Mouse (Mus musculus): Measurements from ENCODE around the gene Efcab11. TPM values are rescaled to one million over a fixed set of nuclear protein-coding genes. Genes with fewer than 3 reads are reported as not detected.
A peak's percentile ranks its signal among the peaks of the same experiment; 100 is the strongest.

Efcab11 gene
- polyA plus RNA-seq, 1 experiment from 2014 or later: 9.9 TPM

GRCm38 (mm10) chr12:99902867-99903370, 18.7 kb upstream of the Efcab11 start:
- WGBS: 50% methylated on average over 4 of the region's 4 CpGs

DNA sequence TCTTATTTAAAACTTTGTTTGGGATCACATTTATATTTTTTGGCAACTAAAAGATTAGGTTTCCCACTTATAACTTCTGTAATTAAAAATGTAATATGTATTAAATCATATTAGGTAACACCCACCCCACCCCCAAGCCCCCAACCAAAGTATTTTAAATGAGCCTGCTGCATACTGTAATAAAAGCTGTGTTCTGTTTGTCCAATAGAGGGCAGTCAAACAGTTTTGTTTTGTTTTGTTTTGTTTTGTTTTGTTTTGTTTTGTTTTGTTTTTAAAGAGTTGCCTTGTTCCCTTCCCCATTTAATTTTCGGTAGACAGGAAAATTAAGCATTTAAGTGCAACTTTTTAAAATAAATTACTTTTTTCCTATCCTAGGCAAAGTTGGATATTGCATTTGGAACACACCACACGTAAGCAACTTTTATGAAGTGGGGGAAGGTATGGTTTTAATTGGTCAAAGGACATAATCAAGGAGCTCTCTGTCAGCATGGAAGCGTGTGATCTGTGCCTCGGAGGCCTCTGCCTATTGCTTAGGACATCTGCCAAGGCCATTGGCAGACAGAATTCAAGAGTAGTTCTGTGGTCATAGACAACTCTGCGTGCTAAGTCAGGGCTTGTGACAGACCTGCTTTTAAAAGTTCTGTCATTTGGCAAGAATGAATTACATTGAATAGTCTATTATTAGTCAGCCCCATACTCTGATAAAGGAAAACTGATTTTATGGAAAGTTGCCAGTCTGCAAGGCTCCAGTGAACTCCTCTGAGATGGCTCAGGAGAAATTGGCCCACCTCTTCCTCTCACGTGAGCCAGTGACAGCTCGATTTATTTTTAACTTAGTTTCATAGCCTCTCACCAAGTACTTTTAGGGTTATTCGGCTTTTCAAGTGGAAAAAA, 18.0 kb upstream of the Efcab11 start:
- Histone ChIP-seq H3K27ac (replicated peaks) (0 out of 2 replicates have a peak overlapping the region, but pooled peaks have one; percentile 20), H3K9ac (replicated peaks) (no peak overlapping the region), H3K27me3 (no peaks in the 10 kb centered on the region), H3K4me1 (peaks cover 2% of the 10 kb centered on the region; the same call in 1 of the 2 replicates), H3K36me3 (peaks cover 60% of the 10 kb centered on the region), H3K4me3 (no peak overlapping the region), H3K9me3 (no peaks in the 10 kb centered on the region), H3K4me2 (replicated peaks) (no peak overlapping the region)
- ATAC-seq (replicated peaks): 0 out of 2 replicates have a peak, but pooled peaks have one; percentile 8
- WGBS: 69% methylated on average over 8 of the region's 8 CpGs

More at GRCm38 (mm10) chr12:99902867-99903370, 18.7 kb upstream of the Efcab11 start:
- H3K4me1 ChIP-seq: peaks cover 2% of the 10 kb centered on the region; the same call in 1 of the 2 replicates
- H3K4me2 ChIP-seq (replicated peaks): no peak overlapping the region
- peak overlapping the region; percentile 20; the same call in 1 of the 2 replicates for H3K27ac ChIP-seq (replicated peaks)
- no peaks in the 10 kb centered on the region for H3K9me3 ChIP-seq
- no peak; the same call in 1 of the 2 replicates for ATAC-seq (replicated peaks)
- H3K9ac ChIP-seq (replicated peaks): no peak overlapping the region
- peaks cover 65% of the 10 kb centered on the region for H3K36me3 ChIP-seq
- H3K27me3 ChIP-seq: no peaks in the 10 kb centered on the region
- H3K4me3 ChIP-seq: no peak overlapping the region

DNA sequence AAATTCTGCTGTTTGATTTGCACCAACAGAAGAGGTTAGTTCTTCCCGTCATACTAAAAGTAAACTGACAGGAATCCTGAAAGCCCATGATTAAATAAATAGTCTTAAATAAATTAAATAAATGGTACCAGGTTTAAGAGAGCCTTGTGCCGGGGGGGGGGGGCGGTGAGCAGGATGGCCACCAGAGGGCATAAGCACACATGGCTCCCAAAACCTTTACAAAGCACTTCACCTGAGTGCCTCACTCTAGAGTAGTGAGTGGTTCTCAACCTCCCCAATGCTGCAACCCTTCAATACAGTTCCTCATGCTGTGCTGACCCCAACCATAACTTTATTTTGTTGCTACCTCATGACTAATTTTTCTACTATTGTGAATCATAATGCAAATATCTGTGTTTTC, 15.8 kb upstream of the Efcab11 start:
- H3K4me3 ChIP-seq: no peak overlapping the region
- H3K4me2 ChIP-seq (replicated peaks): no peak overlapping the region
- H3K9ac ChIP-seq (replicated peaks): no peak overlapping the region
- H3K36me3 ChIP-seq: peaks cover 59% of the 10 kb centered on the region
- no peaks in the 10 kb centered on the region for H3K9me3 ChIP-seq
- no peaks in the 10 kb centered on the region for H3K27me3 ChIP-seq
- no peak overlapping the region for H3K27ac ChIP-seq (replicated peaks)
- no peak for ATAC-seq (replicated peaks)
- H3K4me1 ChIP-seq: peaks cover 2% of the 10 kb centered on the region; the same call in 1 of the 2 replicates
- 85% methylated on average over 1 of the region's 3 CpGs for WGBS

GRCm38 (mm10) chr12:99898248-99898870, 14.1 kb upstream of the Efcab11 start:
- Histone ChIP-seq H3K4me1 (peaks cover 2% of the 10 kb centered on the region; the same call in 1 of the 2 replicates), H3K27me3 (no peaks in the 10 kb centered on the region), H3K4me2 (replicated peaks) (no peak overlapping the region), H3K4me3 (no peak overlapping the region), H3K9me3 (no peaks in the 10 kb centered on the region), H3K9ac (replicated peaks) (no peak overlapping the region), H3K36me3 (peaks cover 62% of the 10 kb centered on the region), H3K27ac (replicated peaks) (no peak overlapping the region)
- WGBS: 90% methylated on average over 16 of the region's 16 CpGs
- ATAC-seq (replicated peaks): no peak

- H3K9me3 ChIP-seq: no peaks in the 10 kb centered on the region
- peaks cover 67% of the 10 kb centered on the region for H3K36me3 ChIP-seq
- no peak for ATAC-seq (replicated peaks)
- H3K9ac ChIP-seq (replicated peaks): no peak overlapping the region
- WGBS: 84% methylated on average over 4 of the region's 4 CpGs
- H3K27ac ChIP-seq (replicated peaks): no peak overlapping the region
- peaks cover under 1% of the 10 kb centered on the region; the same call in 1 of the 2 replicates for H3K4me1 ChIP-seq
- H3K4me3 ChIP-seq: no peak overlapping the region
- no peaks in the 10 kb centered on the region for H3K27me3 ChIP-seq
- no peak overlapping the region for H3K4me2 ChIP-seq (replicated peaks)
Measured at GRCm38 (mm10) chr12:99897846-99898245, 13.6 kb upstream of the Efcab11 start.

GRCm38 (mm10) chr12:99885282-99885901, 1.2 kb upstream of the Efcab11 start:
- H3K27me3 ChIP-seq: no peaks in the 10 kb centered on the region
- H3K9ac ChIP-seq (replicated peaks): peak overlapping the region; percentile 93
- H3K9me3 ChIP-seq: no peaks in the 10 kb centered on the region
- peak overlapping the region; percentile 91 for H3K4me3 ChIP-seq
- no peaks in the 10 kb centered on the region for H3K36me3 ChIP-seq
- no peak overlapping the region for H3K27ac ChIP-seq (replicated peaks)
- 20% methylated on average over 8 of the region's 8 CpGs for WGBS
- H3K4me2 ChIP-seq (replicated peaks): peak overlapping the region; percentile 98
- H3K4me1 ChIP-seq: peaks cover 27% of the 10 kb centered on the region
- no peak for ATAC-seq (replicated peaks)

DNA sequence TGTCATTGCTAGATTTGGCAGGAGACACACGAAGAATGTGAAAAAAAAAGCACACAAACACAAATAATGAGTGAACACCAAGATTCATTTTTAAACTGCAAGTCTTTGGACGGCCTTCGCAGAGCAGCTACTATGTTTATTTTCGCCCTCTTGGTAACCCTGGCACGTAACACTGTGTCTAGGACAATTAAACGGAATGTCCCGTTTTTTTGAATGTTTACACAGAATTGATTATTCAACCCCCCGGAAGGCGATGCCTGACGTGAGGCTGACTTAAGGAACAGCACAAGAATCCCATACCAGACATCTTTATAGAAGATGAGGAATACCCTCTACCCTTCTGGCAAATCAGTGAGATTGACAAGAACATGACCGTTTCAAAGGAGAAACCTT, 530 bp downstream of the Efcab11 start:
- Histone ChIP-seq H3K4me2 (replicated peaks) (peak overlapping the region; percentile 98), H3K27me3 (no peaks in the 10 kb centered on the region), H3K4me1 (peaks cover 27% of the 10 kb centered on the region), H3K9me3 (no peaks in the 10 kb centered on the region), H3K36me3 (no peaks in the 10 kb centered on the region), H3K4me3 (peak overlapping the region; percentile 91), H3K27ac (replicated peaks) (peak overlapping the region; percentile 92), H3K9ac (replicated peaks) (peak overlapping the region; percentile 93)
- under 1% methylated on average over 11 of the region's 11 CpGs for WGBS
- peak; percentile 51 for ATAC-seq (replicated peaks)

- under 1% methylated on average over 38 of the region's 38 CpGs for WGBS
- Histone ChIP-seq H3K9me3 (no peaks in the 10 kb centered on the region), H3K36me3 (no peaks in the 10 kb centered on the region), H3K4me1 (peaks cover 27% of the 10 kb centered on the region), H3K9ac (replicated peaks) (peak overlapping the region; percentile 93), H3K27ac (replicated peaks) (peak overlapping the region; percentile 92), H3K4me2 (replicated peaks) (peak overlapping the region; percentile 98), H3K4me3 (peak overlapping the region; percentile 91), H3K27me3 (no peaks in the 10 kb centered on the region)
- ATAC-seq (replicated peaks): peak; percentile 90
Measured at GRCm38 (mm10) chr12:99883000-99883712, 1.1 kb downstream of the Efcab11 start.

DNA sequence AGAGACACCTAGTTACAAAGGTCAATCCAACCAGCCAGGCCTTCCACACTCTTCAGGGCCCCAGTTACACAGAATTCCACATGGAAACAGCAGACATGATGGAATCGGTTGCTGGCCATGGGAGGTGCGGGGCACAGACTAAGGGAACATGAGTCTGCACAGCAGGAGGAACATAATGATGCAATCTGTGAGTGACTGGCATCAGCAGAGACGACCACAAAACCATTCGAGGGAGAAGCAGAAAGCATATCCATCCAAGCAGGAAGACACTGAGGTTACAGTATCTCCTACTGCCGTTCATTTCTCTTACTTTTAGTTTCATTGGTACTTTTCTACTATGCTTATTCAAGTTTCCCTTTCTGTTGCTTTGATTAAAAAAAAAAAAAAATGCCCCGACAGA, 9.6 kb downstream of the Efcab11 start:
- Histone ChIP-seq H3K27ac (replicated peaks) (no peak overlapping the region), H3K9me3 (no peaks in the 10 kb centered on the region), H3K4me1 (no peaks in the 10 kb centered on the region; the same call in 1 of the 2 replicates), H3K4me3 (no peak overlapping the region), H3K27me3 (no peaks in the 10 kb centered on the region), H3K9ac (replicated peaks) (no peak overlapping the region), H3K4me2 (replicated peaks) (no peak overlapping the region), H3K36me3 (no peaks in the 10 kb centered on the region)
- WGBS: 83% methylated on average over 6 of the region's 6 CpGs
- ATAC-seq (replicated peaks): no peak

DNA sequence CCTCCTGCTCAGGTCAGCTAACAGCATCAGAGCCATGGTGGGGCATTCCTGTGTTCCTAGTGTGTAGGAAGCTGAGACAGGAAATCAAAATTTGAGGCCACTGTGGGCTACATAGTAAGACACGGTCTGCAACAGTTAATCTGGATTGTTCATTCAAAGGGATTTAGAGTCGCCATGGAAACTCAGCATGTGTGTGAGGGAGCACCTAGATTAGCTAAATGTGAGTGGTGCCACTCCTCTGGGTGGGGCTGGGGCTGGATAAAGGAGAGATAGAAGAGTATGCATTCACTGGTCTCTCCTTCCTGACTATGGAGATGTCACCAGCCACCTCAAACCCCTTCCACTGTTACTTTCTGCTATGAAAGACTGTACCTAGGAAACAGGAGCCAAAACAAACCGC, 10.8 kb downstream of the Efcab11 start:
- H3K27ac ChIP-seq (replicated peaks): no peak overlapping the region
- no peaks in the 10 kb centered on the region for H3K9me3 ChIP-seq
- no peak overlapping the region for H3K9ac ChIP-seq (replicated peaks)
- H3K27me3 ChIP-seq: no peaks in the 10 kb centered on the region
- H3K36me3 ChIP-seq: no peaks in the 10 kb centered on the region
- WGBS: 41% methylated on average over 3 of the region's 3 CpGs
- H3K4me2 ChIP-seq (replicated peaks): no peak overlapping the region
- no peak overlapping the region for H3K4me3 ChIP-seq
- H3K4me1 ChIP-seq: no peaks in the 10 kb centered on the region; the same call in 1 of the 2 replicates
- no peak for ATAC-seq (replicated peaks)

DNA sequence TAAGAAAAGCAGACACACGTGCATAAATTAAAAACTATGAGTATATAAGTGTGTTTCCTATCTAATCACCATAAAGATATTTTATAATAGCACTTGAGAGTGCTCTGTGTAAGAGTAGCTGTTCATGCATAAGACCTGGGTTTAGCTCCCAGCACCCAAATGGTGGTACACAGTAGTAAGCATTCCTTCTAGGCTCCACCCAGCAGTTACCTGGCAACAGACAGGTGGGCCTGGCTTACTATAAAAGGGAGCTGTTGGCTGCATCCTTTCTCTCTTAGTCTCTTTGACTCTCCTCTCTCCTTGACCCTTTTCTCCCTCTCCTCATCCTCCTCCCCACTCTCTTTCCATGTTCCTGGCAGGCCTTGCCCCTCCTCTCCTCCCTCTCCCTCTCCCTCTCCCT, 15.4 kb downstream of the Efcab11 start:
- Histone ChIP-seq H3K27me3 (no peaks in the 10 kb centered on the region), H3K36me3 (no peaks in the 10 kb centered on the region), H3K4me1 (no peaks in the 10 kb centered on the region; the same call in 1 of the 2 replicates), H3K4me3 (no peak overlapping the region), H3K9me3 (no peaks in the 10 kb centered on the region), H3K27ac (replicated peaks) (no peak overlapping the region), H3K4me2 (replicated peaks) (no peak overlapping the region), H3K9ac (replicated peaks) (no peak overlapping the region)
- ATAC-seq (replicated peaks): no peak
- 90% methylated on average over 1 of the region's 1 CpGs for WGBS

Measured in forebrain, embryonic 15.5 days (tissue).